Mouse (Mus musculus) CD8-positive naive resting alpha-beta T cell, adult 2 months (primary cell): ENCODE measurements around the gene Cstb.

ENCODE experiments used
- DNase-seq, 2 experiments: peaks; one replicate each; pipeline ENCODE4 v3.0.0; 2022; ENCODE audit warnings: low read depth in 2 of 2, low spot score in 2 of 2

The Cstb gene

GRCm38 (mm10) chr10:78425181-78426041 lies at the start of gene Cstb:
TSS of gene Cstb (plus strand) at chr10:78425669.
- peak; percentile 71 to 78 for DNase-seq

DNA sequence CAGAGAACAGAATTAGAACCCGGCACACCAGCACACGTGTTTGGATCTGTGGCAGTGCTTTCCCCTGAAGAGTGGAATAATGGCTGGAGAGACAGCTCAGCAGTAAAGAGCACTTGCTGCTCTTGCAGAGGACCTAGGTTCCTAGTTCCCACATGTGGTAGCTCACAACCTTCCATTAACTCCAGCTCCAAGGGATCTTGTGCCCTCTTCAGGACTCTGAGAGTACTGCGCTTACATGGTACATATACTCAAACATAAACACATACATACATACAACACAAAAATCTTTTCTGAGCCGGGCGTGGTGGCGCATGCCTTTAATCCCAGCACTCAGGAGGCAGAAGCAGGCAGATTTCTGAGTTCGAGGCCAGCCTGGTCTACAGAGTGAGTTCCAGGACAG lies 47.0 kb upstream of the Cstb start:
- no peak for DNase-seq

GRCm38 (mm10) chr10:78383567-78383966 lies 41.9 kb upstream of the Cstb start:
- DNase-seq = no peak

GRCm38 (mm10) chr10:78385520-78385919 lies 39.9 kb upstream of the Cstb start:
- DNase-seq = no peak

GRCm38 (mm10) chr10:78388216-78388980 lies 37.1 kb upstream of the Cstb start:
- no peak for DNase-seq

DNA sequence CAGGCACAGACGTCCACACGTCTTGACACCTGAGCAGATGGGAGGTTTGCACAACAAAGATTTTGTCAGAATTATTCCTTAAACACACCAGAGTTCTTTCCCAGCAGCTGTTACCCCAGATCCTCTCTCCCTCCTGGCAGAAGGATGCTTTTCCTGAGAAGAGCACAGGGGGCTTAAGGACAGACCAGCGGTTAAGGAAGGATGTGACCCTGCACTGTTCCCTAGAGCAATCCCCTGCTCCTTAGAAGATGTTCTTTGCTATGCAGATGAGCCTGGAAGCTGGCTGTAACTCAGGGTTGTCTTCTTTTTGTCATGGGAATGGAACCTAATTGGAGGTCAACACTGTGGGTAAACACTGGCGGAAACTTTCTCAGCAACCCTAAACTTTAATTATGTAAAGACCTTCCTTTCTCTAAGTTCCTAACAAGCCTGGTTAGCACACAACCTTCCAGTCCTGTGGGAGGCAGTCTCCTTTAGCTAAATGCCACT lies 34.4 kb upstream of the Cstb start:
- no peak for DNase-seq

- DNase-seq = peak; percentile 77 to 80
Observed at GRCm38 (mm10) chr10:78392072-78392471, 33.4 kb upstream of the Cstb start.

DNA sequence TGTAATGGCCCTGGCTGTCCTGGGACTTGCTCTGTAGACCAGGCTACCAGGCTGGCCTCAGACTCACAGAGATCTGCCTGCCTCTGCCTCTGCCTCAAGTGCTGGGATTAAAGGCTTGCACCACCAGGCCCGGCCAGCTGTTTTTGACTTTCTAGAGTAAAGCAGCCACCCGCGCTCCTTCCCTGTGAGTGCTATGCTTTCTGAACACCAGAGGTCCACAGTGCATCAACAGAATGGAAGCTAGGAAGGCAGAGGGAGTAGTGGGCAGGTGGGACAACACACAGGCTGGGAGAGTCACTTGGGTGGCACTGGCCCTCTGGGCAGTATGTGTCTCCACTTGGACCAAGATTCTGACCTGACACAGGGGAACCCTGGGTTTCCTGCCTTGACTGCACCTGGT lies 30.1 kb upstream of the Cstb start:
- no peak for DNase-seq

GRCm38 (mm10) chr10:78395819-78396624 lies 29.4 kb upstream of the Cstb start:
- peak; percentile 88 to 92 for DNase-seq

- DNase-seq = no peak
Observed at GRCm38 (mm10) chr10:78396625-78396885, 28.9 kb upstream of the Cstb start.

DNA sequence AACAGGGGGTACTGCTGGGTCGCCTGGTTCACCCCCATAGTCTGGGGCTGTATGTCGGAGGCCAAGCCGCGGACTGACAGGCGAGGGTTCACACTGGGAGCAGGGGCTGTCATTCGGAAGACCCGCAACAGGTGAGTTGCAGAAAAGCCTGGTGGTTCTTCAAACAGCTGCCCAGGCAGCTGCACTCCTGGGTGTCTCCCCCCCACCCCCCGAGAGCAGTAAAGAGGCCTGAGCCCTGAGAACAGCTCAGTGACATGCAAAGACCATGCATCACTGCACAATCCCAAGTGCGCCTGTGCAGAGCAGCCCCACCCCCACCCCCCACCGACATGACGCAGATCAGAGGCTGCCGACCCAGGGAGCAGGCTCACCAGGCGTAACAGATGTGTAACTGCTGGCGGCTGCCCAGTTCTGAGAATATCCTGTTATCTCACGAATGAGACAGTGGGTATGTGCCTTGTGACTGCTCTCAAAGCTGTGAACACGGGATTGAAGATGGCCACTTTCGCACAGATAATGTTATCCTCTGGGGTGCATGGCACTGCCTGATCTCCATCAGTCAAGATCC lies 26.3 kb upstream of the Cstb start:
- DNase-seq = peak in 1 of 2 experiments; percentile 15

GRCm38 (mm10) chr10:78401127-78401526 lies 24.3 kb upstream of the Cstb start:
- no peak for DNase-seq

GRCm38 (mm10) chr10:78402301-78402922 lies 23.1 kb upstream of the Cstb start:
- DNase-seq = no peak

GRCm38 (mm10) chr10:78406152-78406551 lies 19.3 kb upstream of the Cstb start:
- no peak for DNase-seq

DNA sequence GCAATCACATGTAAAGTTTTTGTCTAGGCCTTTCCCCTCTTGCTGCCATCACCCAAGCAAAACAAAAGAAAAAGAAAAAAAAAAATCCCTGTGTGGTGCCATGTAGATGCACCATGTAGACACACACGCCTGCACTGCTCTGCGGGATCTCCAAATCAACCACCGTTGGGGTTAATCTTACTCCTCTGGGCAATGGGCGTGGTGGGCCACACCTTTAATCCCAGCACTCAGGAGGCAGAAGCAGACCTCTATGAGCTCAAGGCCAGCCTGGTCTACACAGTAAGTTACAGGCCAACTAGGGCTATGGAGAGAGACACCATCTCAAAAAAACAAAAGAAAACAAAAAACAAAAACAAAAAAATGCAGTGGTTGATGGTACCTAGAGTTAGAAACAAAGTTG lies 18.3 kb upstream of the Cstb start:
- no peak for DNase-seq

GRCm38 (mm10) chr10:78409035-78409788 lies 16.3 kb upstream of the Cstb start:
- no peak for DNase-seq

DNA sequence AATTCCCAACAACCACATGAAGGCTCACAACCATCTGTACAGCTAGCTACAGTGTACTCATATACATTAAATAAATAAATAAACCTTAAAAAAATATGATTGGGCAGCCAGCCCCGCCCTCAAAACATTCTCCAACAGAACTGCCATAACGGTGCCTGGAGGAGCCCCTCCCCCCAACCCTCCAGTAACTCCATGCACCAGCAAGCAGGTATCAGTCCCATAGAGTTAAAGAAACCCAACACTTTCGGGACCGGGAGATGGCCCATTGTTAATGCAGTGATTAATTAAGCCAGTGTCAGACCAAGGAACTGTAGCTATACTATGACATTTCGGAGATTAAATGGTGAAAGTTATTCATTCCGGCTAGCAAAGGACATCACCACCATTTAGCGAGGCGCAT lies 13.6 kb upstream of the Cstb start:
- DNase-seq = no peak

GRCm38 (mm10) chr10:78412319-78413151 lies 12.9 kb upstream of the Cstb start, which contains the start of gene Rrp1:
TSS of gene Rrp1 (minus strand) at chr10:78413043.
- DNase-seq = peak; percentile 96 to 98

DNA sequence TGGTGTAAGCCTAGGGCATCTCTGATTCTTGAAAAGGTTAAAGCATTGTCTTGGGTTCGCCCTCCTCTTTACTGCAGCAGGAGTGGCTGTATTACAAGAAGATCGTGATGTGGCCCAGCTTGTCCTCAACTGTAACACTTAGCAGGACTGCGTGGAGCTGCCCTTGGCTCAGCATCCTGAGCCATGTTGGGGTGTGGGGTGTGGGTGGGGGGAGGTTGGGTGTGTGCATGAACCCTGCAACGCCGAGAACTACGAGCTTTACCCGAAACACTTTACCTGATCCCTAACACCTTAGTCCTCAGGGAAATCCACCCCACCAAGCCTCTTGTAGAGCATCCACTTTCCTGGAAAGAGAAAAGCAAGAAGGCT lies 12.3 kb upstream of the Cstb start:
- DNase-seq = no peak
